Mouse (Mus musculus): ENCODE data around the gene Ppargc1a. TPM values are rescaled to one million over a fixed set of nuclear protein-coding genes. Genes with fewer than 3 reads are reported as not detected.

The Ppargc1a gene
- polyA plus RNA-seq, 1 experiment from 2014 or later, result 23.9 TPM

DNA sequence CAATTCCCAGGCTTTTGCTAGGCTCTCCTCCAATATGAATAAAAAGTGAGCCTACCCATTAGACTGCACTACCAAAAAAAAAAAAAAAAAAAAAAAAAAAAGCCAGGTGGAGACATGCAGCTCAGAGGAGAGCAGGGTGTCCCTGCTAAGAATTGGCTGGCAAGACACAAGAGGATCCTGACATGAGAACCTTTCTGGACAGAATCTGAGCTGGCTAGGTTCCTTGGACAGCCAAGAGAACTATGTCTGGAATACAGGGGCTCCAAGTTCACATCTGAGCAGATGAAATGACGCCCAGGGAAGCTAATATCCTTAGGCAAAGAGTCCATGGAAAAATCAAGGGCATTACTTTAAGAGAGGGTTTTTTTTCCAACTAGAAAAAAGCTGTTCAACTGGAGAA, 33.1 kb downstream of the Ppargc1a start:
- Histone ChIP-seq H3K4me3 (no peak overlapping the region), H3K4me2 (no peak overlapping the region), H3K36me3 (no peaks in the 10 kb centered on the region), H3K27ac (replicated peaks) (no peak overlapping the region), H3K9me3 (no peaks in the 10 kb centered on the region), H3K9ac (no peak overlapping the region), H3K4me1 (replicated peaks) (no peaks in the 10 kb centered on the region), H3K27me3 (no peaks in the 10 kb centered on the region)
- whole genome bisulfite sequencing, result 93% methylated on average over 1 of the region's 1 CpGs
- ATAC-seq (ENCODE audit: low FRiP score, low read depth), result no peak

DNA sequence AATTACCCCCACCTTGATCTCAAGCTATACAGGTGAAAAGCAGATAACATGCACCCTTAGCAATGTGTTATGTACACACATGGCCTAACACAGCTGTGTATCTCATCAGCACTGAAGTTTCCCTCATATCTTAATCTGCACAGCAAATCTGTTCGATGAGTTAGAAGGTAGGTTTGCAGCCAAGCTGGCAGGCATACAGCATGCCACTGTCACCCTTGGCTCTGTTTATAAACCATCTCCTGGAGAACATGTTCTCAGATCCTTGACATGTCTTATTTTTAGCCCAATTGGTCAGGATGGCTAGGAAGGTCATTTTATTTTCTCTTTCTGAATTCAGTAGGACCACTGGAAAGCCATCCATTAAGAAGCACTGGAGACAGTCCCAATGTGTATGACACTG, 36.2 kb downstream of the Ppargc1a start:
- Histone ChIP-seq H3K27me3 (no peaks in the 10 kb centered on the region), H3K4me2 (no peak overlapping the region), H3K4me1 (replicated peaks) (no peaks in the 10 kb centered on the region), H3K36me3 (no peaks in the 10 kb centered on the region), H3K9ac (no peak overlapping the region), H3K4me3 (no peak overlapping the region), H3K27ac (replicated peaks) (no peak overlapping the region), H3K9me3 (no peaks in the 10 kb centered on the region)
- no peak for ATAC-seq (ENCODE audit: low FRiP score, low read depth)
- WGBS, result 86% methylated on average over 1 of the region's 1 CpGs

DNA sequence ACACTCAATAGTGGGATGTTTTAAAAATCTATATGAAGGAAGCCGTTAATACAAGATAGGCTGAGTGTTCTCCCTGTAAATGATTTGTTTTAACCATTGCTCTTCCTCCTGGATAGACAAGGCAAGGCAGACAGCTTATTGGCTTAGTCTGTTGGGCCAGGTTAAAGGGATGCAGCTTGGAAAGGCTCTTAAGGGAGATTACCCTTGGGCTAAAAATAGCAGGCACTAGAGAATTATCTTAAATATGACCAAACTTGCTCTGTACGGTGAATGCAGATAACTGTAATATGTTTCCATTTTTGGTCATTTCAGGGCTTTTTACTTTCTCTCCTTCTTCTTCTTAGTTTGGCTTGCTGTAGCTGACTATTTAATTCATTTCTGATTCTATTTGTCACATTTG, 38.1 kb downstream of the Ppargc1a start:
- 73% methylated on average over 2 of the region's 2 CpGs for WGBS
- no peak overlapping the region for H3K27ac ChIP-seq (replicated peaks)
- H3K4me3 ChIP-seq, result no peak overlapping the region
- no peaks in the 10 kb centered on the region for H3K4me1 ChIP-seq (replicated peaks)
- H3K9me3 ChIP-seq, result no peaks in the 10 kb centered on the region
- no peak overlapping the region for H3K4me2 ChIP-seq
- no peaks in the 10 kb centered on the region for H3K27me3 ChIP-seq
- H3K36me3 ChIP-seq, result no peaks in the 10 kb centered on the region
- ATAC-seq (ENCODE audit: low FRiP score, low read depth), result no peak
- no peak overlapping the region for H3K9ac ChIP-seq

DNA sequence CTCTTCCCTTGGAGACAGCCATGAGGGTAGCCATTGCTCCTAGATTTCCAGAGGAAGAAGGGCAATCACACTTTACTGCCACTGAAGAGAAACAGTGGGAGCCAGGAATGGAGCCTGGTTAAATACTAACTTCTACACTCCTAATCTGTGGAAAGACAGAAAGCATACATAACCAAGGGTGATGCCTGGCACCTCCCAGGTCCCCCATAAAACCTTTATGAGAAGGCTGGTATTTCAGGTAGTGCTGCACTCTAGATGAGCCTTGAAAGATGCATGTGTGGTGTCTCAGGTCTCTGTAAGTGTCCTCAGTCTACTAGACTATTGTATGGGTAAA, 39.4 kb downstream of the Ppargc1a start:
- Histone ChIP-seq H3K4me2 (no peak overlapping the region), H3K4me1 (replicated peaks) (no peaks in the 10 kb centered on the region), H3K9me3 (no peaks in the 10 kb centered on the region), H3K27me3 (no peaks in the 10 kb centered on the region), H3K27ac (replicated peaks) (no peak overlapping the region), H3K4me3 (no peak overlapping the region), H3K36me3 (no peaks in the 10 kb centered on the region), H3K9ac (no peak overlapping the region)
- no peak for ATAC-seq (ENCODE audit: low FRiP score, low read depth)

DNA sequence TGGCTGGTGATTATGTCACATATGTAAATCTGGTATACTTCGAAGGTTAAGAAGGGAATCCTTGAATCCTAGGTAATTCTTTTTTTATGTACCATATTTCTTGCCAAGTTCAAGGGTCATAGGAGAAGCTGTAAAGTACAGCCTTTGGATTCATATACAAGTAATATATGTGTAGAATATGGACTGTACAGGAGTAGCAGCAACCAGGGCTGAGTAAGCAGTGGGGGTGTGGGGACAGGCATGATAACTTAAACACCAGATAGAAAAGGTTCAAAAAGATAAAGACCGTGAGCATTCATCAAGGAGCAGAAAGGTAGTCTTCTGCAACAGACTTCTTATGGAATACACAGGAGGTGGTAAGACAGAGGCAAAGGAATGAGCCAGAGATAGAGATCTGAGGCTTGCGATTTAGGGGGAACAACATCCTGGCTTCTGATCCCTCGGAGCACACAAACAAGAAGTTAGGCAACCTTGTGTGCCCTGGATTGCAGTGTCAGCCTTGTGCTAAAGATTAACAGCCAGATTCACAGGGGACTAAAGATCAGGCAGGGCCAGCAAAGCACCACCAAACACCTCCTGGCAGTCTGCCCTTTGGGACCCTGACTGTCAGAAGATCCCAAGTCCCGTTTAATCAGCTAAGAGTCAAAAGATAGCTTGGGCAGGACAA, 39.9 kb downstream of the Ppargc1a start:
- Histone ChIP-seq H3K9me3 (no peaks in the 10 kb centered on the region), H3K36me3 (no peaks in the 10 kb centered on the region), H3K9ac (no peak overlapping the region), H3K27me3 (no peaks in the 10 kb centered on the region), H3K4me3 (no peak overlapping the region), H3K27ac (replicated peaks) (no peak overlapping the region), H3K4me2 (no peak overlapping the region), H3K4me1 (replicated peaks) (no peaks in the 10 kb centered on the region)
- 81% methylated on average over 5 of the region's 5 CpGs for WGBS
- no peak for ATAC-seq (ENCODE audit: low FRiP score, low read depth)

DNA sequence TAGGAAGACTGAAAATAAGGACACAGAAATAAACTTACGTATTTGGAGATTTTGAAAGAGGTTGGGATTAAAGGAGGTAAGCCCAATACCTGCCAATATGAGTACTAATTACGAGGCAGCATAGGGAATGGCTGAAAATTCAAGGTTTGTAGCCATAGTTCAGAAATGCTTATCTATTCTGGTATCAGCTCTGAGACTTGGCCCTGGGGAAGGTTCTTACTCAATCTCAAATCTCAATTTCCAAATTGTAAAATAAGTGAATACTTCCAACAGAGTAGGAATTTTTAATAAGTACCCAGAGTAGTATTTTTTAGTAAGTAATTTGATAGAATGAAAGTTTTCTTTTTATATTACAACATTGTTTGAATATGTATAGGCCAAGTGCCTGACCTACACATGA, 41.7 kb downstream of the Ppargc1a start:
- Histone ChIP-seq H3K4me1 (replicated peaks) (no peaks in the 10 kb centered on the region), H3K27me3 (no peaks in the 10 kb centered on the region), H3K9me3 (no peaks in the 10 kb centered on the region), H3K4me3 (no peak overlapping the region), H3K4me2 (no peak overlapping the region), H3K36me3 (no peaks in the 10 kb centered on the region), H3K9ac (no peak overlapping the region), H3K27ac (replicated peaks) (no peak overlapping the region)
- 89% methylated on average over 2 of the region's 2 CpGs for WGBS
- ATAC-seq (ENCODE audit: low FRiP score, low read depth), result no peak

DNA sequence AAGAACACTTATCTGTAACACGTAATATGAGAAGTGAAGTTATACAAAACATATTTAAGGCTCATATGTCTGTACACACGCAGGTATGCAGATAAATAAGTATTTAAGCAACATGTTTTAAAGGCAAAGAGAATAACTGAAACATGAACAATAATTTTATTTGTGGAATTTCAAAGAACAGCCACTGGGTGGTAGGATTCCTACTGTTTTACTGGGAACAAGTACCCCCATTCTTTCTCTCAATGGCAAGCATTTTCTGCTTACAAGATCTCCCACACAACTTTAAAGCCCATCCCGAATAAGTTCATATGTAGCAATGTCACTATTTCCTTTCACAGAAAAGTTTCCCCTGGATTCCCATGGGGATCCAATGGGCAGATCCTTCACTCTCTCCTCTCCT, 46.7 kb downstream of the Ppargc1a start:
- H3K9ac ChIP-seq, result no peak overlapping the region
- H3K27ac ChIP-seq (replicated peaks), result no peak overlapping the region
- WGBS, result 85% methylated on average over 3 of the region's 3 CpGs
- ATAC-seq (ENCODE audit: low FRiP score, low read depth), result no peak
- H3K9me3 ChIP-seq, result no peaks in the 10 kb centered on the region
- H3K4me3 ChIP-seq, result no peak overlapping the region
- H3K4me1 ChIP-seq (replicated peaks), result no peaks in the 10 kb centered on the region
- H3K27me3 ChIP-seq, result no peaks in the 10 kb centered on the region
- no peaks in the 10 kb centered on the region for H3K36me3 ChIP-seq
- H3K4me2 ChIP-seq, result no peak overlapping the region

DNA sequence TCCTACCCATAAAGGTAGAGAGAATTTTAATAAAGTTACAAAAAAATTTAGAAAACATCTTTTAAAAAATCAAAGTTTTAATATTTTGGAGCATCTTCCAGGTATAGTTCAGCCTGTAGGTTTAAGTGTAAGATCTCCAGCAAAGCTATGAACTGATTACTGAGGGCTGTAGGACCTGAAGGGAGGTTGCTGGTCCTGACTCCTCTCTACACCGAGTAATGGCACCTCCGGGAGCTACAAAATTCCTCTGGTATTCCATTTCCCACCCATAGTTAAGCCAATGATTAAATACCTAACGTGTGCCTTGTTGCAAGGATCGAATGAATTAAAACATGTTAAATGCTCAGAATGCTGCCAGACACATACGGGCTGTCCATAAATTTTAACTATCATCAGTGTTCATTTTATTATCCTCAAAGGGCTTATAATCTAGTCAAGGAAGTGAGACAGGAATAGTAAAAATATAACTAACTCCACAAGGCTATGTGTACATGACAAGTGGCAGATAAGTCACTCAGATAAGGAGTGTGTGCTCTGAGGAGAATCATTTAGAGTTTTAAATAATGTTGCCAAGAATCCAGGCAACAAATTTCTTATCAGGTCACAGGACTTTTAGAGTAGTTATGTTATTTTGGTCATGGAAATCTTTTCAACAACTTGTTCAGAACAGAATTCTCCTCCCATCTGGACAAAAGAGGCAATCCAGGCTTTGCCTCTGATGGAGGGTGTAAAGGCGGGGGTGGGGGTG, 49.9 kb downstream of the Ppargc1a start:
- 85% methylated on average over 6 of the region's 6 CpGs for WGBS
- Histone ChIP-seq H3K4me2 (no peak overlapping the region), H3K27ac (replicated peaks) (no peak overlapping the region), H3K4me3 (no peak overlapping the region), H3K9me3 (no peaks in the 10 kb centered on the region), H3K4me1 (replicated peaks) (no peaks in the 10 kb centered on the region), H3K27me3 (no peaks in the 10 kb centered on the region), H3K36me3 (no peaks in the 10 kb centered on the region), H3K9ac (no peak overlapping the region)
- ATAC-seq (ENCODE audit: low FRiP score, low read depth), result no peak

DNA sequence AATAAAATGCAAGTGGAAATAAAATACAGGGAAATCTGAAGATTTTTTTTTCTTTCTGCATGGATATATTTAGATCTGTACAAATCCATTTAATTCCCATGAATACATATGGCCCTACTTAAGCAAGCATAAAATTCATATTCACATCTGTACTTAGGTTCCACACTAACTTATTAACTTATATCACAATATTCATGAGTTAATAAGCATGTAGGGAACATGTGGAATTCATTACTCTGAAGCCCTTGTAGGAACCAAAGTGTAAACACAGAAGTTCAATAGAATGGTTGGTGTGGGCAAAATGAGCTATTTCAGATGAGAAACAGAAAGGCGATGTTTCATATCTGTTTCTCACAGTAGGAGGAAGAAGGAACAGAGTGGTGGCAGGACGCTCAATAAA, 62.9 kb downstream of the Ppargc1a start:
- Histone ChIP-seq H3K27ac (replicated peaks) (no peak overlapping the region), H3K4me1 (replicated peaks) (no peaks in the 10 kb centered on the region), H3K4me3 (no peak overlapping the region), H3K27me3 (no peaks in the 10 kb centered on the region), H3K9ac (no peak overlapping the region), H3K36me3 (no peaks in the 10 kb centered on the region), H3K9me3 (no peaks in the 10 kb centered on the region), H3K4me2 (no peak overlapping the region)
- WGBS, result 82% methylated on average over 2 of the region's 2 CpGs
- ATAC-seq (ENCODE audit: low FRiP score, low read depth), result no peak

DNA sequence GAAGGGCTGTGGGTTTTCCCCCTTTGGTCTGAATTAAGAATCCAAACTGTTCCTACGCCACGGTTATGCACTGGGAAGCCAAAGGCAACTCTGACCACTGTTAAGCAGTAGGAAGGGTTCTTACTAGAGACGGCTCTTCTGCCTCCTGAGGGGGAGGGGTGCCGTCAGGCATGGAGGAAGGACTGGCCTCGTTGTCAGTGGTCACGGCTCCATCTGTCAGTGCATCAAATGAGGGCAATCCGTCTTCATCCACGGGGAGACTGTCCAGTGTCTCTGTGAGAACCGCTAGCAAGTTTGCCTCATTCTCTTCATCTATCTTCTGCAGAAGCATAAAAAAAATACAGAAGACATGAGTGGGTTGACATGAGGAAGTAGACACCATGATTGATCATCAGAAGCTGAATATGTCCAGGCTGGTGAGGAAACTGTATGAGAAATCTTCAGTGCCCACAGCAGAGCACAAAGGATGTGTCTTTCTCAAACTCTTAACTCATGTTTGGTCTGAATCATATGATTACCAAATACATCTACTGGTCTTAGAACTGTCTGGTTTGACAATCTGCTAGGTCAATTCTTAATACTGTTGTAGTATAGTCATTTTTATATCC, 69.5 kb downstream of the Ppargc1a start:
- H3K4me2 ChIP-seq, result no peak overlapping the region
- H3K27me3 ChIP-seq, result no peaks in the 10 kb centered on the region
- WGBS, result 49% methylated on average over 9 of the region's 9 CpGs
- ATAC-seq (ENCODE audit: low FRiP score, low read depth), result peak; percentile 54
- no peak overlapping the region for H3K9ac ChIP-seq
- no peak overlapping the region for H3K27ac ChIP-seq (replicated peaks)
- no peaks in the 10 kb centered on the region for H3K9me3 ChIP-seq
- no peaks in the 10 kb centered on the region for H3K4me1 ChIP-seq (replicated peaks)
- H3K4me3 ChIP-seq, result no peak overlapping the region
- H3K36me3 ChIP-seq, result no peaks in the 10 kb centered on the region

DNA sequence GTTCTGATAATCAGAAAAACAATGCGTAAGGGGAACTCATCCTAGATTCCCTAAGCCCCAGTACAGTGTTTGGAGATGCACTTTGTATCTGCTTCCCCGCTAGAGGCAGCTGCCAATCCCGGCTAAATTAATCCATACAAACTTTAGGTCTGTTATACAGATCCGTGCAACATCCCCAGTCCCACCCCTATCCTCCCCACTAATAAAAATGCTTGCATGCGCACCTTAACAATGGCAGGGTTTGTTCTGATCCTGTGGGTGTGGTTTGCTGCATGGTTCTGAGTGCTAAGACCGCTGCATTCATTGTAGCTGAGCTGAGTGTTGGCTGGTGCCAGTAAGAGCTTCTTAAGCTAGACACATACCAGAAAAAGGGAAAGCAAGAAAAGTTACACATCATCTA, 72.1 kb downstream of the Ppargc1a start:
- Histone ChIP-seq H3K36me3 (no peaks in the 10 kb centered on the region), H3K27me3 (no peaks in the 10 kb centered on the region), H3K4me3 (no peak overlapping the region), H3K27ac (replicated peaks) (no peak overlapping the region), H3K9ac (no peak overlapping the region), H3K9me3 (no peaks in the 10 kb centered on the region), H3K4me1 (replicated peaks) (no peaks in the 10 kb centered on the region), H3K4me2 (peak overlapping the region; percentile 39)
- WGBS, result 53% methylated on average over 6 of the region's 6 CpGs
- ATAC-seq (ENCODE audit: low FRiP score, low read depth), result no peak

DNA sequence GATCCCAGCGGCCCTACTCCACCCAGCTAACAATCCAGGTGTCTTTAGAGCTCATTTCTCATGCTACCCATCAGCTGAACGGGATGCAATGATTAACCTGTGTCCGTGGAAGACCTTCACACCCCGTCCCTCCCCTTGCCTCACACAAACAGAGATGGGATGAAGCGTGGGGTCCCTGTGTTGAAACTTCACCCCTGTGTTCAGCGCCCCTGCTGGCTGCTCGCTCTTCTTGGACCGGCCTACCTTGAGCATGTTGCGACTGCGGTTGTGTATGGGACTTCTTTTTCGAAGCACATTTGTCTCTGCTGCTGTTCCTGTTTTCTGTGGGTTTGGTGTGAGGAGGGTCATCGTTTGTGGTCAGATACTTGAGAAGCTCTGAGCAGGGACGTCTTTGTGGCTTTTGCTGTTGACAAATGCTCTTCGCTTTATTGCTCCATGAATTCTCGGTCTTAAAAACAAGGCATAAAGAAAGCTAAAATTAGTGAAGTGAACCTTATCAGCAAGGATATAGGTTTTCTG, 73.1 kb downstream of the Ppargc1a start:
- no peak overlapping the region for H3K27ac ChIP-seq (replicated peaks)
- ATAC-seq (ENCODE audit: low FRiP score, low read depth), result no peak
- no peaks in the 10 kb centered on the region for H3K36me3 ChIP-seq
- no peaks in the 10 kb centered on the region for H3K4me1 ChIP-seq (replicated peaks)
- no peaks in the 10 kb centered on the region for H3K9me3 ChIP-seq
- no peak overlapping the region for H3K9ac ChIP-seq
- WGBS, result 76% methylated on average over 15 of the region's 15 CpGs
- no peaks in the 10 kb centered on the region for H3K27me3 ChIP-seq
- no peak overlapping the region for H3K4me2 ChIP-seq
- H3K4me3 ChIP-seq, result no peak overlapping the region

Data from hindbrain, embryonic 15.5 days (tissue).